Mouse (Mus musculus): Measurements from ENCODE around the gene Omd. TPM values are rescaled to one million over a fixed set of nuclear protein-coding genes. Genes with fewer than 3 reads are reported as not detected.
A peak's percentile ranks its signal among the peaks of the same experiment; 100 is the strongest.
"Not testable (repeated sequence)": the region's sequence is repeated elsewhere in the genome, so short reads cannot be mapped to it uniquely, and the experiment has no call there.

The Omd gene
- polyA plus RNA-seq, 1 experiment from 2014 or later: 0.73 TPM

- Histone ChIP-seq H3K27me3 (no peaks in the 10 kb centered on the region), H3K9ac (no peak overlapping the region), H3K4me1 (replicated peaks) (no peaks in the 10 kb centered on the region), H3K27ac (no peak overlapping the region), H3K36me3 (no peaks in the 10 kb centered on the region), H3K4me3 (no peak overlapping the region), H3K9me3 (replicated peaks) (no peaks in the 10 kb centered on the region), H3K4me2 (no peak overlapping the region)
- no peak for ATAC-seq (replicated peaks; ENCODE audit: insufficient number of reproducible peaks, insufficient read depth, low FRiP score, low read depth)
- 36% methylated on average over 2 of the region's 2 CpGs for WGBS
Measured at GRCm38 (mm10) chr13:49559185-49559584, 23.1 kb upstream of the Omd start.

- Histone ChIP-seq H3K4me2 (no peak overlapping the region), H3K4me1 (replicated peaks) (no peaks in the 10 kb centered on the region), H3K9ac (no peak overlapping the region), H3K27ac (no peak overlapping the region), H3K27me3 (no peaks in the 10 kb centered on the region), H3K4me3 (no peak overlapping the region), H3K9me3 (replicated peaks) (no peaks in the 10 kb centered on the region), H3K36me3 (no peaks in the 10 kb centered on the region)
- ATAC-seq (replicated peaks; ENCODE audit: insufficient number of reproducible peaks, insufficient read depth, low FRiP score, low read depth): no peak
- WGBS: 34% methylated on average over 2 of the region's 2 CpGs
Measured at GRCm38 (mm10) chr13:49560886-49561285, 21.4 kb upstream of the Omd start.

- no peaks in the 10 kb centered on the region for H3K9me3 ChIP-seq (replicated peaks)
- ATAC-seq (replicated peaks; ENCODE audit: insufficient number of reproducible peaks, insufficient read depth, low FRiP score, low read depth): no peak
- no peak overlapping the region for H3K27ac ChIP-seq
- no peaks in the 10 kb centered on the region for H3K27me3 ChIP-seq
- H3K36me3 ChIP-seq: no peaks in the 10 kb centered on the region
- H3K4me2 ChIP-seq: no peak overlapping the region
- no peak overlapping the region for H3K9ac ChIP-seq
- H3K4me3 ChIP-seq: no peak overlapping the region
- WGBS: 86% methylated on average over 1 of the region's 1 CpGs
- H3K4me1 ChIP-seq (replicated peaks): no peaks in the 10 kb centered on the region
Measured at GRCm38 (mm10) chr13:49564347-49564746, 17.9 kb upstream of the Omd start.

GRCm38 (mm10) chr13:49570371-49570770, 11.9 kb upstream of the Omd start:
- Histone ChIP-seq H3K4me1 (replicated peaks) (no peaks in the 10 kb centered on the region), H3K9me3 (replicated peaks) (no peaks in the 10 kb centered on the region), H3K4me3 (no peak overlapping the region), H3K27me3 (no peaks in the 10 kb centered on the region), H3K9ac (no peak overlapping the region), H3K4me2 (no peak overlapping the region), H3K27ac (no peak overlapping the region), H3K36me3 (no peaks in the 10 kb centered on the region)
- no peak for ATAC-seq (replicated peaks; ENCODE audit: insufficient number of reproducible peaks, insufficient read depth, low FRiP score, low read depth)
- WGBS: 73% methylated on average over 3 of the region's 3 CpGs

- WGBS: 80% methylated on average over 2 of the region's 2 CpGs
- H3K4me2 ChIP-seq: no peak overlapping the region
- ATAC-seq (replicated peaks; ENCODE audit: insufficient number of reproducible peaks, insufficient read depth, low FRiP score, low read depth): no peak
Measured at GRCm38 (mm10) chr13:49571418-49571817, 10.8 kb upstream of the Omd start.

GRCm38 (mm10) chr13:49583859-49584258, 1.6 kb downstream of the Omd start:
- ATAC-seq (replicated peaks; ENCODE audit: insufficient number of reproducible peaks, insufficient read depth, low FRiP score, low read depth): no peak
- 0 out of 2 replicates have a peak overlapping the region, but pooled peaks have one; percentile 49 for H3K27ac ChIP-seq
- no peak overlapping the region for H3K4me3 ChIP-seq
- H3K36me3 ChIP-seq: no peaks in the 10 kb centered on the region
- H3K27me3 ChIP-seq: no peaks in the 10 kb centered on the region
- H3K9ac ChIP-seq: no peak overlapping the region
- no peaks in the 10 kb centered on the region for H3K9me3 ChIP-seq (replicated peaks)
- no peak overlapping the region for H3K4me2 ChIP-seq
- 0 out of 2 replicates have a peak, but pooled peaks cover 3% of the 10 kb centered on the region for H3K4me1 ChIP-seq (replicated peaks)

More at GRCm38 (mm10) chr13:49571418-49571817, 10.8 kb upstream of the Omd start:
- H3K36me3 ChIP-seq: no peaks in the 10 kb centered on the region
- no peak overlapping the region for H3K9ac ChIP-seq
- no peaks in the 10 kb centered on the region for H3K9me3 ChIP-seq (replicated peaks)
- no peaks in the 10 kb centered on the region for H3K27me3 ChIP-seq
- H3K27ac ChIP-seq: no peak overlapping the region
- H3K4me1 ChIP-seq (replicated peaks): no peaks in the 10 kb centered on the region
- H3K4me3 ChIP-seq: no peak overlapping the region

- Histone ChIP-seq H3K4me2 (no peak overlapping the region), H3K4me3 (no peak overlapping the region), H3K9ac (no peak overlapping the region), H3K9me3 (replicated peaks) (no peaks in the 10 kb centered on the region), H3K27ac (peak overlapping the region; percentile 49; the same call in 1 of the 2 replicates), H3K27me3 (no peaks in the 10 kb centered on the region), H3K4me1 (replicated peaks) (0 out of 2 replicates have a peak, but pooled peaks cover 3% of the 10 kb centered on the region), H3K36me3 (no peaks in the 10 kb centered on the region)
- WGBS: 71% methylated on average over 8 of the region's 8 CpGs
- no peak for ATAC-seq (replicated peaks; ENCODE audit: insufficient number of reproducible peaks, insufficient read depth, low FRiP score, low read depth)
Measured at GRCm38 (mm10) chr13:49584307-49585005, 2.2 kb downstream of the Omd start.

- WGBS: 87% methylated on average over 6 of the region's 6 CpGs
- H3K27me3 ChIP-seq: no peaks in the 10 kb centered on the region
Measured at GRCm38 (mm10) chr13:49586062-49586461, 3.8 kb downstream of the Omd start.

GRCm38 (mm10) chr13:49602541-49602940, 20.3 kb downstream of the Omd start:
- not testable (repeated sequence) for H3K9ac ChIP-seq; H3K27me3 ChIP-seq; H3K9me3 ChIP-seq (replicated peaks); H3K4me3 ChIP-seq; H3K36me3 ChIP-seq; H3K4me2 ChIP-seq; H3K4me1 ChIP-seq (replicated peaks); ATAC-seq (replicated peaks; ENCODE audit: insufficient number of reproducible peaks, insufficient read depth, low FRiP score, low read depth); H3K27ac ChIP-seq
- WGBS: 88% methylated on average over 2 of the region's 2 CpGs

More at GRCm38 (mm10) chr13:49586062-49586461, 3.8 kb downstream of the Omd start:
- Histone ChIP-seq H3K4me1 (replicated peaks) (0 out of 2 replicates have a peak, but pooled peaks cover 3% of the 10 kb centered on the region), H3K36me3 (no peaks in the 10 kb centered on the region), H3K4me2 (no peak overlapping the region), H3K9ac (no peak overlapping the region), H3K9me3 (replicated peaks) (no peaks in the 10 kb centered on the region), H3K4me3 (no peak overlapping the region), H3K27ac (no peak overlapping the region)
- ATAC-seq (replicated peaks; ENCODE audit: insufficient number of reproducible peaks, insufficient read depth, low FRiP score, low read depth): no peak

- H3K36me3 ChIP-seq: no peaks in the 10 kb centered on the region
- no peak overlapping the region for H3K9ac ChIP-seq
- H3K9me3 ChIP-seq (replicated peaks): no peaks in the 10 kb centered on the region
- H3K27ac ChIP-seq: no peak overlapping the region
- H3K4me1 ChIP-seq (replicated peaks): no peaks in the 10 kb centered on the region
- H3K4me2 ChIP-seq: no peak overlapping the region
- ATAC-seq (replicated peaks; ENCODE audit: insufficient number of reproducible peaks, insufficient read depth, low FRiP score, low read depth): no peak
- no peak overlapping the region for H3K4me3 ChIP-seq
- no peaks in the 10 kb centered on the region for H3K27me3 ChIP-seq
Measured at GRCm38 (mm10) chr13:49603603-49604002, 21.3 kb downstream of the Omd start.

GRCm38 (mm10) chr13:49607714-49608113, 25.5 kb downstream of the Omd start, which contains the start of gene Ogn:
Ogn (plus strand) TSS chr13:49608046.
- peak; percentile 76; the same call in 1 of the 2 replicates for ATAC-seq (replicated peaks; ENCODE audit: insufficient number of reproducible peaks, insufficient read depth, low FRiP score, low read depth)
- no peaks in the 10 kb centered on the region for H3K27me3 ChIP-seq
- H3K4me2 ChIP-seq: peak within 1 kb of the TSS; percentile 46

More at GRCm38 (mm10) chr13:49607714-49608113, 25.5 kb downstream of the Omd start, which contains the start of gene Ogn:
- Histone ChIP-seq H3K4me3 (peak within 1 kb of the TSS; percentile 37), H3K4me1 (replicated peaks) (no peaks in the 10 kb centered on the region), H3K36me3 (no peaks in the 10 kb centered on the region), H3K9me3 (replicated peaks) (no peaks in the 10 kb centered on the region), H3K27ac (peak within 1 kb of the TSS; percentile 73), H3K9ac (no peak within 1 kb of the TSS)
- WGBS: 24% methylated on average over 4 of the region's 4 CpGs

Data from heart, embryonic 15.5 days (tissue).